In genomic region chr9:57655749-57656148, GRCm38 (mm10) we compare ENCODE assay signal across 8 mouse cellular contexts. TPM values are rescaled to one million over a fixed set of nuclear protein-coding genes. Genes with fewer than 3 reads are reported as not detected.
A peak's percentile ranks its signal among the peaks of the same experiment; 100 is the strongest.
DNase-seq lines count a peak whose midpoint lies in the region; ATAC-seq and TF ChIP-seq lines count a peak whose summit lies in the region.

No protein-coding gene starts in this region.

- DNase-seq in MEL-GATA-1-ER (ENCODE audit: extremely low read depth, low read depth): peak; percentile 81
- DNase-seq in cerebellum, adult 8-10 months: peak; percentile 95
- DNase-seq in forelimb bud, embryonic 11.5 days (ENCODE audit: low read depth, low spot score): peak; percentile 93
- DNase-seq in layer of hippocampus, adult 8-10 months (ENCODE audit: low spot score in 2 of 2): peak; percentile 90 to 95
- DNase-seq in ovary, adult 18-20 months (ENCODE audit: low spot score): peak; percentile 78
- DNase-seq in thymus, adult 2 months: peak; percentile 97

- H3K27ac ChIP-seq in lung, embryonic 15.5 days: no peak overlapping the region
- no peak overlapping the region for H3K27ac ChIP-seq in thymus, adult 2 months (ENCODE audit: control insufficient read depth, insufficient read depth, low read length)

- H3K27me3 ChIP-seq in lung, embryonic 15.5 days: peaks cover 14% of the 10 kb centered on the region; the same call in 1 of the 2 replicates
- no peaks in the 10 kb centered on the region for H3K27me3 ChIP-seq in thymus, adult 2 months (ENCODE audit: control insufficient read depth, insufficient read depth, low read length)

- ATAC-seq in hematopoietic stem cell, adult 5-6 weeks (replicated peaks in 1 of 2; ENCODE audit: insufficient read depth in 1 of 2, low FRiP score in 2 of 2, low TSS enrichment in 1 of 2, low read depth in 1 of 2, poor library complexity in 2 of 2, severe bottlenecking in 2 of 2): peak; percentile 72 to 78
- ATAC-seq in lung, embryonic 15.5 days (ENCODE audit: borderline replicate concordance, extremely low read depth, low FRiP score, low TSS enrichment): peak; percentile 62; the same call in 1 of the 2 replicates

- peaks cover 20% of the 10 kb centered on the region for H3K4me1 ChIP-seq in lung, embryonic 15.5 days
- H3K4me1 ChIP-seq in thymus, adult 2 months (replicated peaks; ENCODE audit: control insufficient read depth, insufficient read depth, low read length): peaks cover 45% of the 10 kb centered on the region

- no peak overlapping the region for H3K4me3 ChIP-seq in lung, embryonic 15.5 days
- H3K4me3 ChIP-seq in thymus, adult 2 months (ENCODE audit: control insufficient read depth, insufficient read depth, low read length): no peak overlapping the region

- TF ChIP-seq POLR2A in thymus, adult 2 months (IDR thresholded peaks at IDR 0.05; ENCODE audit: control insufficient read depth, extremely low read depth, insufficient read depth, low read length, poor library complexity): no peak

- no peak overlapping the region for H3K9ac ChIP-seq in lung, embryonic 15.5 days

- H3K4me2 ChIP-seq in lung, embryonic 15.5 days: peak overlapping the region; percentile 47

- peak; percentile 62; the same call in 1 of the 2 replicates for TF ChIP-seq CTCF in thymus, adult 2 months (IDR thresholded peaks at IDR 0.05; ENCODE audit: borderline replicate concordance, control insufficient read depth, extremely low read depth, insufficient read depth, low read length, poor library complexity)

- H3K9me3 ChIP-seq in lung, embryonic 15.5 days: no peaks in the 10 kb centered on the region

- no peaks in the 10 kb centered on the region for H3K36me3 ChIP-seq in lung, embryonic 15.5 days
- no peaks in the 10 kb centered on the region for H3K36me3 ChIP-seq in thymus, adult 2 months (ENCODE audit: control insufficient read depth, insufficient read depth, low read length)

- 3% methylated on average over 11 of the region's 11 CpGs for WGBS in lung, embryonic 15.5 days
- 5% methylated on average over 11 of the region's 11 CpGs for WGBS in thymus, adult 2 months

RNA-seq across cellular contexts. Expression of gene Csk, which starts 2.3 kb away (rescaled TPM):
- total RNA-seq in hematopoietic stem cell, adult 5-6 weeks (2017): 166 and 212 TPM in 2 replicates
- total RNA-seq in layer of hippocampus, adult 8-10 months (2022): 10 to 100 TPM; 38.4 to 46.7 (median 43.0) TPM
- 22.7 and 25.9 TPM in 2 replicates for polyA plus RNA-seq in lung, embryonic 15.5 days (2015; fragmentation: Nextera tagmentation; extraction: Ambion mirVana)
- 245 and 301 TPM in 2 replicates for polyA plus RNA-seq in thymus, adult 2 months (2012; rRNA removed)

RNA-seq across cellular contexts. Expression of gene Cyp1a2, which starts 27.8 kb away (rescaled TPM):
- total RNA-seq in hematopoietic stem cell, adult 5-6 weeks (2017): not detected in 2 replicates
- not detected for total RNA-seq in layer of hippocampus, adult 8-10 months (2022)
- not detected in 2 replicates for polyA plus RNA-seq in lung, embryonic 15.5 days (2015; fragmentation: Nextera tagmentation; extraction: Ambion mirVana)
- 1.1 and 2.5 TPM in 2 replicates for polyA plus RNA-seq in thymus, adult 2 months (2012; rRNA removed)

RNA-seq across cellular contexts. Expression of gene Cyp1a1, which starts 32.0 kb away (rescaled TPM):
- total RNA-seq in hematopoietic stem cell, adult 5-6 weeks (2017): not detected in 2 replicates
- total RNA-seq in layer of hippocampus, adult 8-10 months (2022): under 1 TPM in 3 of 4 experiments, not detected in 1; 0.12 to 0.36 (median 0.32) TPM
- polyA plus RNA-seq in lung, embryonic 15.5 days (2015; fragmentation: Nextera tagmentation; extraction: Ambion mirVana): 0.11 and 0.14 TPM in 2 replicates
- polyA plus RNA-seq in thymus, adult 2 months (2012; rRNA removed): 0.15 and 0.24 TPM in 2 replicates

RNA-seq across cellular contexts. Expression of gene Lman1l, which starts 35.2 kb away (rescaled TPM):
- not detected in 2 replicates for total RNA-seq in hematopoietic stem cell, adult 5-6 weeks (2017)
- total RNA-seq in layer of hippocampus, adult 8-10 months (2022): not detected
- polyA plus RNA-seq in lung, embryonic 15.5 days (2015; fragmentation: Nextera tagmentation; extraction: Ambion mirVana): not detected in 2 replicates
- 0.20 and 0.26 TPM in 2 replicates for polyA plus RNA-seq in thymus, adult 2 months (2012; rRNA removed)

RNA-seq across cellular contexts. Expression of gene Cplx3, which starts 49.7 kb away (rescaled TPM):
- 0.15 TPM in 1 of 2 replicates, not detected in the other for total RNA-seq in hematopoietic stem cell, adult 5-6 weeks (2017)
- 1 to 10 TPM; 3.5 to 6.1 (median 4.1) TPM for total RNA-seq in layer of hippocampus, adult 8-10 months (2022)
- not detected in 2 replicates for polyA plus RNA-seq in lung, embryonic 15.5 days (2015; fragmentation: Nextera tagmentation; extraction: Ambion mirVana)
- 0.04 and 0.34 TPM in 2 replicates for polyA plus RNA-seq in thymus, adult 2 months (2012; rRNA removed)
